Mouse (Mus musculus) CH12.LX (cell line): Measurements from ENCODE around the gene Lhfp. TPM values are rescaled to one million over a fixed set of nuclear protein-coding genes. Genes with fewer than 3 reads are reported as not detected.

ENCODE experiments used
- DNase-seq: peaks from one replicate; pipeline ENCODE4 v3.0.0-alpha.2; 2013; ENCODE audit errors: extremely low read depth
- H3K27ac ChIP-seq: 2 replicates; pipeline ENCODE4 v1.5.1; 2012; ENCODE audit warnings: low read depth, mild to moderate bottlenecking, control low read depth, moderate library complexity; ENCODE audit not compliant: insufficient read depth
- H3K27me3 ChIP-seq: replicated peaks from 2 replicates; pipeline ENCODE3; 2012; ENCODE audit warnings: inconsistent platforms
- H3K36me3 ChIP-seq, 2 experiments: replicated peaks in 1 of 2; 2 replicates each; pipeline versions ENCODE3 to v1.6.1; 2012; ENCODE audit warnings: inconsistent platforms in 1 of 2, low read length in 1 of 2, mild to moderate bottlenecking in 1 of 2, mixed read lengths in 1 of 2, moderate library complexity in 1 of 2; ENCODE audit not compliant: control insufficient read depth in 1 of 2, insufficient read depth in 1 of 2
- H3K4me1 ChIP-seq, 2 experiments: 2 replicates each; pipeline ENCODE4 v1.6.1; 2012; ENCODE audit warnings: inconsistent platforms in 1 of 2, moderate library complexity in 1 of 2; ENCODE audit not compliant: insufficient read depth in 2 of 2, control insufficient read depth in 1 of 2
- H3K4me2 ChIP-seq: 2 replicates; pipeline ENCODE4 v1.6.1; 2012; ENCODE audit warnings: low read depth, mild to moderate bottlenecking, control low read depth; ENCODE audit not compliant: poor library complexity, insufficient read depth, severe bottlenecking
- H3K4me3 ChIP-seq, 3 experiments: fragments of 150-350 bp in 1 of 3; sonication (generic) in 1 of 3; replicated peaks in 1 of 3; 2 replicates each; pipeline versions ENCODE3 to v1.5.1; 2011 to 2012; ENCODE audit warnings: low read depth in 2 of 3, low read length in 2 of 3, mild to moderate bottlenecking in 2 of 3, moderate library complexity in 2 of 3, control low read depth in 1 of 3, improper control_type of control experiment in 1 of 3, inconsistent platforms in 1 of 3, mixed read lengths in 1 of 3; ENCODE audit not compliant: poor library complexity in 1 of 3
- H3K79me2 ChIP-seq: replicated peaks from 2 replicates; pipeline ENCODE4 v1.6.1; 2012; ENCODE audit warnings: mild to moderate bottlenecking, moderate library complexity; ENCODE audit not compliant: control insufficient read depth, poor library complexity, insufficient read depth, severe bottlenecking; ENCODE audit errors: extremely low read depth
- H3K9ac ChIP-seq: 2 replicates; pipeline ENCODE4 v1.6.1; 2012; ENCODE audit warnings: low read depth, mild to moderate bottlenecking, control low read depth, moderate library complexity; ENCODE audit not compliant: insufficient read depth
- H3K9me3 ChIP-seq: replicated peaks from 2 replicates; pipeline ENCODE3; 2012; ENCODE audit warnings: low read length, inconsistent platforms, mixed read lengths
- BHLHE40 ChIP-seq: IDR thresholded peaks from 2 replicates; pipeline ENCODE4 v1.6.1; 2011; ENCODE audit warnings: mild to moderate bottlenecking, low read depth, low read length, improper control_type of control experiment
- CHD2 ChIP-seq: IDR thresholded peaks from 2 replicates; pipeline ENCODE4 v1.6.1; 2011; ENCODE audit warnings: low read length, improper control_type of control experiment
- CTCF ChIP-seq, 2 experiments: IDR thresholded peaks in 1 of 2; conservative IDR thresholded peaks in 1 of 2; 2 replicates each; pipeline ENCODE4 v1.5.1; 2011 to 2012; ENCODE audit warnings: low read depth in 2 of 2, low read length in 2 of 2, improper control_type of control experiment in 1 of 2, inconsistent platforms in 1 of 2, mild to moderate bottlenecking in 1 of 2, moderate library complexity in 1 of 2
- E2F4 ChIP-seq: IDR thresholded peaks from 2 replicates; pipeline ENCODE4 v1.6.1; 2011; ENCODE audit warnings: low read depth, low read length, improper control_type of control experiment; ENCODE audit not compliant: insufficient replicate concordance
- ELF1 ChIP-seq: IDR thresholded peaks from 2 replicates; pipeline ENCODE4 v1.6.1; 2014; ENCODE audit warnings: low read depth, mild to moderate bottlenecking, inconsistent platforms, low read length, improper control_type of control experiment
- EP300 ChIP-seq: IDR thresholded peaks from 2 replicates; pipeline ENCODE4 v1.6.1; 2011; ENCODE audit warnings: low read length, improper control_type of control experiment
- GABPA ChIP-seq: IDR thresholded peaks from 2 replicates; pipeline ENCODE4 v1.6.1; 2012; ENCODE audit warnings: low read depth, low read length, improper control_type of control experiment, inconsistent platforms; ENCODE audit not compliant: insufficient replicate concordance
- IRF4 ChIP-seq: IDR thresholded peaks from 2 replicates; pipeline ENCODE4 v1.6.1; 2014; ENCODE audit warnings: low read depth, mild to moderate bottlenecking, inconsistent platforms, low read length, improper control_type of control experiment
- KAT2A ChIP-seq: IDR thresholded peaks from 2 replicates; pipeline ENCODE4 v1.6.1; 2012; ENCODE audit warnings: low read length, improper control_type of control experiment, inconsistent platforms; ENCODE audit not compliant: insufficient replicate concordance
- MAFK ChIP-seq: IDR thresholded peaks from 2 replicates; pipeline ENCODE4 v1.6.1; 2011; ENCODE audit warnings: low read length, improper control_type of control experiment; ENCODE audit not compliant: insufficient replicate concordance
- MAX ChIP-seq: IDR thresholded peaks from 2 replicates; pipeline ENCODE4 v1.6.1; 2011; ENCODE audit warnings: low read length, improper control_type of control experiment
- MEF2A ChIP-seq: IDR thresholded peaks from 2 replicates; pipeline ENCODE4 v1.6.1; 2014; ENCODE audit warnings: low read depth, mild to moderate bottlenecking, inconsistent platforms, low read length, improper control_type of control experiment, borderline replicate concordance
- MXI1 ChIP-seq: IDR thresholded peaks from 2 replicates; pipeline ENCODE4 v1.6.1; 2011; ENCODE audit warnings: mild to moderate bottlenecking, low read depth, low read length, improper control_type of control experiment
- MYC ChIP-seq: IDR thresholded peaks from 2 replicates; pipeline ENCODE4 v1.6.1; 2011; ENCODE audit warnings: low read depth, mild to moderate bottlenecking, improper control_type of control experiment, low read length
- NELFE ChIP-seq: IDR thresholded peaks from 2 replicates; pipeline ENCODE4 v1.6.1; 2011; ENCODE audit warnings: low read depth, low read length, improper control_type of control experiment
- PAX5 ChIP-seq: IDR thresholded peaks from 2 replicates; pipeline ENCODE4 v1.6.1; 2012; ENCODE audit warnings: low read length, inconsistent platforms, mixed read lengths
- POLR2AphosphoS2 ChIP-seq: IDR thresholded peaks from 2 replicates; pipeline ENCODE4 v1.6.1; 2011; ENCODE audit warnings: low read depth, low read length, improper control_type of control experiment
- RAD21 ChIP-seq: IDR thresholded peaks from 2 replicates; pipeline ENCODE4 v1.6.1; 2011; ENCODE audit warnings: low read depth, mild to moderate bottlenecking, low read length, improper control_type of control experiment, moderate library complexity
- SIN3A ChIP-seq: IDR thresholded peaks from 2 replicates; pipeline ENCODE4 v1.6.1; 2012; ENCODE audit warnings: low read length, improper control_type of control experiment, inconsistent platforms
- SMC3 ChIP-seq: IDR thresholded peaks from 2 replicates; pipeline ENCODE4 v1.6.1; 2011; ENCODE audit warnings: low read depth, low read length, improper control_type of control experiment
- TBP ChIP-seq: conservative IDR thresholded peaks from 2 replicates; pipeline ENCODE4 v1.6.1; 2011; ENCODE audit warnings: low read depth, low read length, improper control_type of control experiment
- TCF12 ChIP-seq: IDR thresholded peaks from 2 replicates; pipeline ENCODE4 v1.6.1; 2014; ENCODE audit warnings: low read depth, mild to moderate bottlenecking, inconsistent platforms, low read length, improper control_type of control experiment
- USF1 ChIP-seq: IDR thresholded peaks from 2 replicates; pipeline ENCODE4 v1.6.1; 2014; ENCODE audit warnings: low read depth, mild to moderate bottlenecking, inconsistent platforms, low read length, improper control_type of control experiment
- ZNF384 ChIP-seq: IDR thresholded peaks from 2 replicates; pipeline ENCODE4 v1.6.1; 2012; ENCODE audit warnings: low read depth, low read length, improper control_type of control experiment, inconsistent platforms
- dilution Hi-C: fragments of 300-500 bp; cut with MboI; formaldehyde crosslinking; loops from 2 replicates; pipeline ENCODE4 v1.14.3; 2020; ENCODE audit warnings: low sequenced_read_pairs; ENCODE audit not compliant: extremely low pct_unique_long_range_greater_than_20kb, extremely low pct_ligation_motif_present
- in situ Hi-C: fragments of 300-500 bp; cut with MboI; formaldehyde crosslinking; loops from 3 replicates; pipeline ENCODE4 v1.14.3; 2019; ENCODE audit warnings: low sequenced_read_pairs, low pct_ligation_motif_present, low pct_unique_long_range_greater_than_20kb, mixed read lengths
- polyA plus RNA-seq: library from polyadenylated mRNA; unstranded; fragments of >175 nt; gene quantifications from 2 replicates; pipeline ENCODE4 v1.2.1, GENCODE M21; 2012; ENCODE audit warnings: low read depth; ENCODE audit not compliant: insufficient read length
- total RNA-seq, 2 experiments: library from RNA; depleted of rRNA; stranded (reverse); fragments of 300-350 nt in 1 of 2; fragments of >200 nt in 1 of 2; gene quantifications; 2 replicates each; pipeline ENCODE4 v1.2.3; 2012 to 2014

The Lhfp gene
- total and polyA plus RNA-seq, 3 experiments: not detected

GRCm38 (mm10) chr3:53293901-53294433, 252.6 kb downstream of the Lhfp start:
- TF ChIP-seq ELF1 (no peak), RAD21 (no peak), NELFE (no peak), GABPA (no peak), MEF2A (no peak), MXI1 (no peak), TCF12 (no peak), BHLHE40 (no peak), CHD2 (no peak), ZNF384 (no peak), MYC (no peak), SIN3A (no peak), USF1 (no peak), EP300 (no peak), E2F4 (no peak), KAT2A (no peak), PAX5 (no peak), MAFK (no peak), IRF4 (no peak)
- no peaks in the 10 kb centered on the region for H3K79me2 ChIP-seq
- dilution Hi-C loops: no loop called here

GRCm38 (mm10) chr3:53294855-53295254, 253.5 kb downstream of the Lhfp start:
- no peak for DNase-seq
- dilution Hi-C loops (no loop called here), in situ Hi-C loops (no loop called here)
- Histone ChIP-seq H3K27ac (no peak overlapping the region), H3K36me3 (no peaks in the 10 kb centered on the region), H3K4me1 (no peaks in the 10 kb centered on the region), H3K9me3 (no peaks in the 10 kb centered on the region), H3K79me2 (no peaks in the 10 kb centered on the region), H3K9ac (no peak overlapping the region), H3K27me3 (no peaks in the 10 kb centered on the region), H3K4me3 (no peak overlapping the region), H3K4me2 (no peak overlapping the region)
- TF ChIP-seq TBP (no peak), MAX (no peak), CTCF (conservative IDR thresholded peaks at IDR 0.05 in 1 of 2, IDR thresholded peaks at IDR 0.05 in 1 of 2; ENCODE audit: low read depth in 2 of 2, low read length in 2 of 2) (no peak), CHD2 (no peak), SMC3 (no peak), POLR2AphosphoS2 (no peak), MYC (no peak), MEF2A (no peak)

More at GRCm38 (mm10) chr3:53293901-53294433, 252.6 kb downstream of the Lhfp start:
- Histone ChIP-seq H3K9ac (no peak overlapping the region), H3K9me3 (no peaks in the 10 kb centered on the region), H3K27me3 (no peaks in the 10 kb centered on the region), H3K4me1 (no peaks in the 10 kb centered on the region), H3K4me3 (no peak overlapping the region), H3K4me2 (no peak overlapping the region), H3K36me3 (no peaks in the 10 kb centered on the region), H3K27ac (no peak overlapping the region)
- DNase-seq: no peak
- in situ Hi-C loops: no loop called here
